Mouse (Mus musculus): ENCODE measurements around the gene Uap1l1.
"Not testable (repeated sequence)": the region's sequence is repeated elsewhere in the genome, so short reads cannot be mapped to it uniquely, and the experiment has no call there.

Gene Uap1l1

GRCm38 (mm10) chr2:25365091-25365761 is at the start of gene Uap1l1:
Gene Uap1l1, minus strand, starts transcription at chr2:25365682.
- DNase-seq (ENCODE audit: low spot score): peak; percentile 87

- not testable (repeated sequence) for DNase-seq (ENCODE audit: low spot score)
These were observed 48.0 kb upstream of the Uap1l1 start for GRCm38 (mm10) chr2:25413436-25413835.

GRCm38 (mm10) chr2:25408908-25409307 is 43.4 kb upstream of the Uap1l1 start:
- no peak for DNase-seq (ENCODE audit: low spot score)

GRCm38 (mm10) chr2:25403994-25404393 is 38.5 kb upstream of the Uap1l1 start:
- no peak for DNase-seq (ENCODE audit: low spot score)

- peak; percentile 71 for DNase-seq (ENCODE audit: low spot score)
These were observed 37.6 kb upstream of the Uap1l1 start for GRCm38 (mm10) chr2:25402972-25403601.

- DNase-seq (ENCODE audit: low spot score): peak; percentile 76
These were observed 37.0 kb upstream of the Uap1l1 start for GRCm38 (mm10) chr2:25402377-25402971.

GRCm38 (mm10) chr2:25400764-25401163 is 35.3 kb upstream of the Uap1l1 start:
- DNase-seq (ENCODE audit: low spot score): peak; percentile 65

- no peak for DNase-seq (ENCODE audit: low spot score)
These were observed 34.8 kb upstream of the Uap1l1 start for GRCm38 (mm10) chr2:25400291-25400690.

GRCm38 (mm10) chr2:25399051-25399450 is 33.6 kb upstream of the Uap1l1 start, which contains the start of gene Npdc1:
Gene Npdc1, plus strand, starts transcription at chr2:25399351.
- DNase-seq (ENCODE audit: low spot score): no peak

- DNase-seq (ENCODE audit: low spot score): no peak
These were observed 32.6 kb upstream of the Uap1l1 start for GRCm38 (mm10) chr2:25398065-25398464.

GRCm38 (mm10) chr2:25397010-25397409 is 31.5 kb upstream of the Uap1l1 start:
- no peak for DNase-seq (ENCODE audit: low spot score)

- no peak for DNase-seq (ENCODE audit: low spot score)
These were observed 31.1 kb upstream of the Uap1l1 start for GRCm38 (mm10) chr2:25396597-25396983.

- DNase-seq (ENCODE audit: low spot score): no peak
These were observed 30.5 kb upstream of the Uap1l1 start, which contains the start of gene Entpd2 for GRCm38 (mm10) chr2:25395721-25396596. Gene Entpd2, plus strand, starts transcription at chr2:25395874.

- no peak for DNase-seq (ENCODE audit: low spot score)
These were observed 29.1 kb upstream of the Uap1l1 start for GRCm38 (mm10) chr2:25394281-25395221.

- DNase-seq (ENCODE audit: low spot score): no peak
These were observed 25.8 kb upstream of the Uap1l1 start for GRCm38 (mm10) chr2:25391266-25391665.

- DNase-seq (ENCODE audit: low spot score): no peak
These were observed 19.0 kb upstream of the Uap1l1 start for GRCm38 (mm10) chr2:25384492-25384891.

GRCm38 (mm10) chr2:25376589-25376988 is 11.1 kb upstream of the Uap1l1 start:
- DNase-seq (ENCODE audit: low spot score): peak; percentile 46

- DNase-seq (ENCODE audit: low spot score): no peak
These were observed 7.9 kb upstream of the Uap1l1 start for GRCm38 (mm10) chr2:25373431-25373830.

GRCm38 (mm10) chr2:25372644-25373391 is 7.3 kb upstream of the Uap1l1 start:
- DNase-seq (ENCODE audit: low spot score): no peak

Measured in lung, postnatal 25 days (tissue).